Mouse (Mus musculus) lung, embryonic 15.5 days (tissue): Measurements from ENCODE around the gene Yap1. TPM values are rescaled to one million over a fixed set of nuclear protein-coding genes. Genes with fewer than 3 reads are reported as not detected.

ENCODE experiments used
- ATAC-seq: fragments of 200-750 bp; cut with Nextera tagmentation; 2 replicates; pipeline ENCODE4 v1.8.0; 2017; ENCODE audit warnings: moderate number of reproducible peaks, borderline replicate concordance; ENCODE audit not compliant: low FRiP score, low TSS enrichment; ENCODE audit errors: extremely low read depth
- H3K27ac ChIP-seq: fragments of 300-500 bp; sonication (generic); 2 replicates; pipeline ENCODE4 v1.5.1; 2015; ENCODE audit warnings: moderate library complexity, mild to moderate bottlenecking, inconsistent platforms
- H3K27me3 ChIP-seq: fragments of 300-500 bp; sonication (generic); 2 replicates; pipeline ENCODE4 v1.6.1; 2015; ENCODE audit warnings: inconsistent platforms
- H3K36me3 ChIP-seq: fragments of 300-500 bp; sonication (generic); 2 replicates; pipeline ENCODE4 v1.6.1; 2015; ENCODE audit warnings: inconsistent platforms
- H3K4me1 ChIP-seq: fragments of 300-500 bp; sonication (generic); 2 replicates; pipeline ENCODE4 v1.6.1; 2015; ENCODE audit warnings: inconsistent platforms
- H3K4me2 ChIP-seq: fragments of 300-500 bp; sonication (generic); 2 replicates; pipeline ENCODE4 v1.6.1; 2015; ENCODE audit warnings: inconsistent platforms, mild to moderate bottlenecking, moderate library complexity
- H3K4me3 ChIP-seq: fragments of 300-500 bp; sonication (generic); 2 replicates; pipeline ENCODE4 v1.5.1; 2015; ENCODE audit warnings: mild to moderate bottlenecking, inconsistent platforms
- H3K9ac ChIP-seq: fragments of 300-500 bp; sonication (generic); 2 replicates; pipeline ENCODE4 v1.6.1; 2015; ENCODE audit warnings: inconsistent platforms
- H3K9me3 ChIP-seq: fragments of 300-500 bp; sonication (generic); 2 replicates; pipeline ENCODE4 v1.6.1; 2016; ENCODE audit warnings: inconsistent platforms
- WGBS: fragments of 180-500 bp; shearing (Covaris S2); methylation state at CpG from one replicate; pipeline ENCODE4 v1.1.7; 2015; 5-methylcytosine and 5-hydroxymethylcytosine counted together
- polyA plus RNA-seq: library from polyadenylated mRNA; unstranded; fragments of >200 nt; fragmentation: Nextera tagmentation; extraction: Ambion mirVana; gene quantifications from 2 replicates; pipeline ENCODE4 v1.2.1, GENCODE M21; 2015

Yap1 gene
- polyA plus RNA-seq, 1 experiment from 2014 or later = 34.9 TPM

DNA sequence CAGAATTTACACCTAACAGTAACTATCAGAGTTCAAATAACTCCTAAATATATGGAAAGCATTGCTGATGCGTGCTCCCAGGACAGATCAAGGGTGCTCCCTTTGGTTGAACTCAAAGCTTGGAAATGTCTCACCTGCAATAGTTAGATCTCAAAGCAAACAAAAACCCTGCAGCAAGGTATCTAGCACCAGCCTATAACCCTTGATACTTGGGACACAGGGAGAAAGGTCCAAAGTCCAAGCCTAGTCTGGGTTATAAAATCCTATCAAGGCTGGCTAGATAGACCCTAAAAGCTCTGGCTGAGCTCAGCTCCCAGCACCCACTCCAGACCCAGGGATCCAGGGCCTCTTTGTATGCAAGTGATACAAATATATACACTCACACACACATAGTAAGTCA is 36.4 kb downstream of the Yap1 start:
- Histone ChIP-seq H3K27ac (no peak overlapping the region), H3K9ac (no peak overlapping the region), H3K36me3 (peaks cover 27% of the 10 kb centered on the region), H3K9me3 (no peaks in the 10 kb centered on the region), H3K4me2 (no peak overlapping the region), H3K4me3 (no peak overlapping the region), H3K27me3 (no peaks in the 10 kb centered on the region), H3K4me1 (no peaks in the 10 kb centered on the region)
- ATAC-seq = no peak
- WGBS = 90% methylated on average over 1 of the region's 1 CpGs

DNA sequence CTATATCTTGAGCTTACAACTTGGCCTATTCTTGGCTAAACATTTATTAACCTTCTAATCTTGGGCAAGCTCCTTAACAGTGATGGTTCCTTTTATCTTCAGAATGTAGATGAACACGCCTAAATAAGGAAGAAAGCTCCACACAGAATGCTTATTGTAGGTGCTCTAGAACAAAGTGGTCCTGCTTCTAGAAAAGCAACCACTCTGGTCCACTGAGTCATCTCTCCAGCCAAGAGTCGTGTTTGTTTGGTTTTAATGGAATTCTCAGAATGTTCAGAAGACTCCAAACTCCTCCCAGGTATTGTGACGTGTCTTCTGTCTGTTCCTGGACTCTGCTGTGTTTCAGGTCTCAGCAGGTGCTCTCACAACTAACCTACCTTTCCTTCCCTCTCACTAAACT is 38.8 kb downstream of the Yap1 start:
- no peak for ATAC-seq
- Histone ChIP-seq H3K9me3 (no peaks in the 10 kb centered on the region), H3K4me1 (peaks cover 20% of the 10 kb centered on the region), H3K4me2 (no peak overlapping the region), H3K27ac (no peak overlapping the region), H3K36me3 (peaks cover 22% of the 10 kb centered on the region; the same call in 1 of the 2 replicates), H3K4me3 (no peak overlapping the region), H3K27me3 (no peaks in the 10 kb centered on the region), H3K9ac (no peak overlapping the region)
- 50% methylated on average over 3 of the region's 3 CpGs for WGBS

DNA sequence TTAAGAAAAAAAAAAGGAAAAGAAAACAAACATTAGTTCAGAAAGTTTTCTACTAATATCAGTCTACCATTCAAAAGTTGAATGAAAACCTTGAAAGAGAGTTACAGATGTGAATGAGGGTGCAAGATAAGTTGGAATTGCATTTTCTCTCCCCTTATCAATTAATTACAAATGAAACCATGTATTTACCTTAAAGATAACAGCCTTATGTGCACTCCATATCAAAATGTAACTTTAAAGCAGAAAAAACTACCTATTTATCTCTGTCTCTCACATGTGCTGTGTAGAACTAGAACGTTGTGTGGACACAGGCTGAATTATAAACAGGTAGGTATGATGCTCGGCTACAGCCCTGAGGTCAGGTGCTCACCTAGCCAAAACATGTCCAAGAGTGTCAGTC is 40.5 kb downstream of the Yap1 start:
- Histone ChIP-seq H3K4me3 (no peak overlapping the region), H3K4me2 (no peak overlapping the region), H3K9ac (no peak overlapping the region), H3K36me3 (peaks cover 16% of the 10 kb centered on the region; the same call in 1 of the 2 replicates), H3K27ac (no peak overlapping the region), H3K9me3 (no peaks in the 10 kb centered on the region), H3K4me1 (peaks cover 28% of the 10 kb centered on the region), H3K27me3 (no peaks in the 10 kb centered on the region)
- 70% methylated on average over 2 of the region's 2 CpGs for WGBS
- no peak for ATAC-seq

DNA sequence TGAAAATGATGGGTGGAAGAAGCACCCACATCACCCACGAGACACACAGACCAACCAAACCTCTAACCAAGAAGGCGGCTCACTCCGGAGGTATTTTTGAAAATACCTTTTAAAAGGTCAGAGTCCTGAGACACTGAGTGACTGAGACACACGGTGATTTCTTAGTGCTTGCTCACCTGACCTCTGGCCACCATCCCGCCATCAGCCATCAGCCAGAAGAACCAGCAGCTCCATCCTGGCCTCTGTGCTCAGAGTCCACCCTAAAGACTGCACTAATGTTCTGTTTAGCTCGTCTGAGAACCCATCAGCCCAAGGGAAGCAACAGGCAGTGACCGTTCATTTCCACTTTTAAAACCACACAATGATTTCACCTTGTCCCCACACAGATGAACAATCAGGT is 41.5 kb downstream of the Yap1 start:
- no peaks in the 10 kb centered on the region for H3K9me3 ChIP-seq
- WGBS = 80% methylated on average over 7 of the region's 7 CpGs
- no peak overlapping the region for H3K4me2 ChIP-seq
- H3K27me3 ChIP-seq = no peaks in the 10 kb centered on the region
- no peak overlapping the region for H3K9ac ChIP-seq
- ATAC-seq = no peak
- no peak overlapping the region for H3K4me3 ChIP-seq
- H3K4me1 ChIP-seq = peaks cover 28% of the 10 kb centered on the region
- H3K27ac ChIP-seq = no peak overlapping the region
- peaks cover 16% of the 10 kb centered on the region; the same call in 1 of the 2 replicates for H3K36me3 ChIP-seq

DNA sequence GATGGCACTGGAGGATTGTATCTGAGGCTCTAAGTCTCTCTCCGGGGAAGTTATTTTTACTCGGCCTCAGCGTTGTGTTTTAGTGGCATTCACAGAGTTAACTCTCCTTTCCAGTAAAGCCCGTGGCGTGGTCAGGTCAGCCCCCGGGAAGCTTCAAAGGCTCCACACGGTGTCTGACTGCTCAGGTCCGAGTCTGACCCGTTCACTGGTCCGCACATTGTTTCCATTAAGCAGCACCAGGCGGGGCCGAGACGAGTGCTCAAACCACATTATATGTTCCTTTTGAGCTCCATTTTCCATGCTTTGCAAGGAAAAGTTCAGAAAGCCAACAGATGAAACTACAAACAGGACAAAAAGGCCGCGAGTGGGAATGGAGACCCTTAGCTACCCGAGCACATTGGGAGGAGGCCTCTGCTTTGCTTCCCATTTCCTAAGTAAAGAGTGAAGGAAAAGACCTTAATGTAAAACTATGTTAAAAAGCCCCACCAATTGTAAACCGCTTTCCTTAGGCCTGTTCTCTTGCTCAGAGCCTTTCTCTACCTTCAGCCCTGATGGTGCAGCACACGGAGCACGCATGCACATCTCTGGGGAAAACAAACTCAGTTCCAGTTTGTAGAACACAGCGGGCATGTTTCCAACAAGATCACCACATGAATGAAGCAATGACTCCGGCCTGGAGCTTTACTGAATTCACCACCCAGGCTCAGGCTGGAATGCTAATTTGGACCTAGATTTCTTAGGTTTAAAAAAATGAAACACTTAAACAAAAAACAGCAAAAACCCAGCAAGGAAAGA is 42.8 kb downstream of the Yap1 start:
- H3K4me3 ChIP-seq = no peak overlapping the region
- peaks cover 28% of the 10 kb centered on the region for H3K4me1 ChIP-seq
- peak overlapping the region; percentile 9; the same call in 1 of the 2 replicates for H3K4me2 ChIP-seq
- no peak overlapping the region for H3K9ac ChIP-seq
- H3K9me3 ChIP-seq = no peaks in the 10 kb centered on the region
- peak overlapping the region; percentile 72 for H3K27ac ChIP-seq
- peaks cover 16% of the 10 kb centered on the region for H3K36me3 ChIP-seq
- no peak for ATAC-seq
- H3K27me3 ChIP-seq = no peaks in the 10 kb centered on the region
- WGBS = 38% methylated on average over 21 of the region's 21 CpGs

DNA sequence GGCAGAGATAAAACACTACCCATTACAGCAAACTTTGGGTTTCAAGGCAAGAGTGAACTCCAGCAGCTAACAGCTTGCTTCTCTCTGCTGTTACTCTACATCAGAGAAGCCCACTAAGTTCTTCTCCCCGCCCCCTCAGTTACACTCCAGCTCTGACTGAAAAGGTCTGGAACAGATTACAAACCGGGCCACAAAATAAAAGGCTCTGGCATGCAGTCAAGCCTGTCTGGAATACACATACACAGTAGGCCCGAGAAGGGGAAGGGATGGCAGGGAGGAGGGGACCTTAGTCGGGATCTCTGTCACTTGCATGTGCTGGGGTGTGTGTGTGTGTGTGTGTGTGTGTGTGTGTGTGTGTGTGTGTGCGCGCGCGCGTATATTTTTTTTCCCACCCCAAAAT is 44.0 kb downstream of the Yap1 start:
- peak; percentile 97 for ATAC-seq
- peaks cover 18% of the 10 kb centered on the region for H3K36me3 ChIP-seq
- H3K9ac ChIP-seq = no peak overlapping the region
- no peaks in the 10 kb centered on the region for H3K9me3 ChIP-seq
- WGBS = 31% methylated on average over 9 of the region's 9 CpGs
- no peaks in the 10 kb centered on the region for H3K27me3 ChIP-seq
- peaks cover 28% of the 10 kb centered on the region for H3K4me1 ChIP-seq
- no peak overlapping the region for H3K4me2 ChIP-seq
- H3K27ac ChIP-seq = peak overlapping the region; percentile 72
- H3K4me3 ChIP-seq = no peak overlapping the region

DNA sequence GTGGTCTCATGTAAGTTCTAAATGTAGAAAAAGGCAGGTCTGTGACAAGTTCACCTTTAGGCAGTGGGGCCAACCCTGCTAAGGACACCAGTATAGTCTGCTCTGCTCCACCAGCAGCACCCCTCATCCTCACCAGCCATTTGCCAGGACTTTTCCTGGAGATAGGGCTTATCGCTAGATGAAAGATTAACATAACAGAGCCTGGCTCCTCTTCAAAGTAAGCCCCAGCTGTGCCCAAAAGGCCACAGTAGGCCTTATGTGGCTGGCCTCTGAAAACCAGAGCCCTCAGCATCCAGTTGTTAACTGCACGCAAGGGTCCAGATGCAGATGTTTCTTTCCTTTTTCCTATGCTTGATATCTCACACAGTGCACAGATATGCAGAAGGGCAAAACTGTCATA is 45.1 kb downstream of the Yap1 start:
- no peak for ATAC-seq
- Histone ChIP-seq H3K9me3 (no peaks in the 10 kb centered on the region), H3K4me3 (no peak overlapping the region), H3K36me3 (peaks cover 27% of the 10 kb centered on the region), H3K9ac (no peak overlapping the region), H3K27ac (peak overlapping the region; percentile 55), H3K27me3 (no peaks in the 10 kb centered on the region), H3K4me1 (peaks cover 28% of the 10 kb centered on the region), H3K4me2 (no peak overlapping the region)
- 53% methylated on average over 2 of the region's 2 CpGs for WGBS

DNA sequence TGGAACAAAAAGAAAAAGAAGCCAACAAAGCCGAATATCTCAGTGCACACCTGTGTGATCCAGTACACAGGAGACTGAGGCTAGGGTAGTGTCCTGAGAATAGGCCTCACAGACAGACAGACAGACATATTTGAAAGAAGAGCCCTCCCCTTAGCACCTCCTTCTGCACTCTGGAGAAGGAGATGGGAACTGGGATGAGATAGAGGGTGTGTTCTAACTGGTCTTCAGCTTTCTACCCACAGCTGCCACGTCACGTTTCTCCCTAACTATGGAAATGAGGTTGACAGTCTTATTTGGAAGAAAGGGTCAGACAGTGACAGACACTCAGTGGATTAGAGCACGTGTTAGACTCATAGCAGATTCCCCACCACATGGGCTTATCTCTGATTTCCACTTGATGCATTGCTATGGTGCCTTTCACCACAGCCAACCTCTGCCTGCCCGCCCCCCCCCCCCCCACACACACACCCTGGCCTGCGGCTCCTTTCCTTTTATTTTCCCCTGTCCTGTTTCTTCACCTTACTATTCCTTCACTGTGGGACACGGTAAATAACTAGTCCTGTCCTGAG is 46.3 kb downstream of the Yap1 start:
- Histone ChIP-seq H3K36me3 (peaks cover 28% of the 10 kb centered on the region), H3K27ac (no peak overlapping the region), H3K4me2 (no peak overlapping the region), H3K9ac (no peak overlapping the region), H3K9me3 (no peaks in the 10 kb centered on the region), H3K4me1 (peaks cover 28% of the 10 kb centered on the region), H3K4me3 (no peak overlapping the region), H3K27me3 (no peaks in the 10 kb centered on the region)
- ATAC-seq = no peak
- WGBS = 59% methylated on average over 7 of the region's 7 CpGs

DNA sequence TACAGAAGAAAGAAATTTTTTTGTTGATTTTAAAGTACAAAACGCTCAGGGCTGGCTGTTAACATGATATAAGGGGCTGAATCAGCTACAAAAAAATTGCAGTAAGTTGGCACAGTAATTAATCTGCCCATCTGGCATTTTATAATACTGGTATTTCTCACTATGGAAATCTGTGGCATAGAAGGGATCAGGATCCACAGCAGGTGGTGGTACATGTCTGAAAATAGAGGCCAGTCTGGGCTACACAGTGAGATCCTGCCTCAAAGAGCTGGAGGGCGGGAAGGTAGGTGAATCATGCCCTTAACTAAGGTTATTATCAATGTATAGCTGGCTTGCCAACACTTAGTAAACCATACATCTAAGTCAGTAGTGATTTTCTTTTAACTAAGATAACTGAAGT is 47.0 kb downstream of the Yap1 start:
- H3K27me3 ChIP-seq = no peaks in the 10 kb centered on the region
- no peak overlapping the region for H3K27ac ChIP-seq
- H3K36me3 ChIP-seq = peaks cover 33% of the 10 kb centered on the region
- ATAC-seq = no peak
- no peak overlapping the region for H3K9ac ChIP-seq
- no peak overlapping the region for H3K4me3 ChIP-seq
- H3K9me3 ChIP-seq = no peaks in the 10 kb centered on the region
- no peak overlapping the region for H3K4me2 ChIP-seq
- 83% methylated on average over 2 of the region's 2 CpGs for WGBS
- peaks cover 24% of the 10 kb centered on the region for H3K4me1 ChIP-seq

DNA sequence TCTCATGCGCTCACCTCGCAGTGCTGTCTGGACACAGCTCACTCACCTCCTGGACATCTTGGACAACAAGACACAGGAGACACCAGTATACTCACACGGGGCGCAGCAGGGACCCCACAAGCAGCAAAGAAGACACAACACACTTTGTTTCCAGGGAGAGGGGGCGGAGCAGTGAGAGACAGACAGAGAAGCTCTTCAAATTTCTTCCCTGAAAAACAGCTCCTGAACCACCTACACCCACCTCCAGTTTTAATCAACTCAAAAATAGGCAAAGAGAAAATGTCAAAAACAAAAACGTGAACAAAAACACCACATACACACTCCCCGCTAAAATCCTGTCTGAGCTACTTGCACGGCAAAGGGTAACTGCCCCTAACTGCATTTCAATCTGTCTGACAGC is 48.0 kb downstream of the Yap1 start:
- WGBS = 88% methylated on average over 8 of the region's 8 CpGs
- ATAC-seq = no peak
- H3K9ac ChIP-seq = no peak overlapping the region
- no peaks in the 10 kb centered on the region for H3K9me3 ChIP-seq
- no peak overlapping the region for H3K4me2 ChIP-seq
- H3K4me3 ChIP-seq = no peak overlapping the region
- peaks cover 16% of the 10 kb centered on the region for H3K4me1 ChIP-seq
- H3K27ac ChIP-seq = no peak overlapping the region
- H3K27me3 ChIP-seq = no peaks in the 10 kb centered on the region
- H3K36me3 ChIP-seq = peaks cover 42% of the 10 kb centered on the region

DNA sequence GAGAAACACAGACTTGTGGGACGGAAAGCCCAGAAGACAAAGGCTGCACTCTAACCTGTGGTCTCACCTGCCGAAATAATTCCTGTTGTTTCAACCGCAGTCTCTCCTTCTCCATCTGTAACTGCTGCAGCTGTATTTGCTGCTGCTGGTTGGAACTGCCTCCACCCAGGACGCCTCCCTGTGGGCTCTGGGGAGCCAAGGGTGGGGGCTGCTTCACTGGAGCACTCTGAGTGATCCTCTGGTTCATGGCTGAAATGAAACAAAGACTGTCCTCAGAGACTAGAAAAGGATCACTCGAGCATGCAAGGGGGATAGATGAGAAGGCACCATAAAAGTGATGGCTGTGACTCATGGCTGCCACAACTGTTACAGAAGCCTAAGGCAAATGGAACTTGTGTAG is 51.5 kb downstream of the Yap1 start:
- WGBS = 86% methylated on average over 5 of the region's 5 CpGs
- no peak overlapping the region for H3K9ac ChIP-seq
- H3K4me2 ChIP-seq = no peak overlapping the region
- H3K27ac ChIP-seq = no peak overlapping the region
- H3K4me3 ChIP-seq = no peak overlapping the region
- H3K4me1 ChIP-seq = no peaks in the 10 kb centered on the region
- ATAC-seq = no peak
- no peaks in the 10 kb centered on the region for H3K27me3 ChIP-seq
- peaks cover 70% of the 10 kb centered on the region for H3K36me3 ChIP-seq
- no peaks in the 10 kb centered on the region for H3K9me3 ChIP-seq

DNA sequence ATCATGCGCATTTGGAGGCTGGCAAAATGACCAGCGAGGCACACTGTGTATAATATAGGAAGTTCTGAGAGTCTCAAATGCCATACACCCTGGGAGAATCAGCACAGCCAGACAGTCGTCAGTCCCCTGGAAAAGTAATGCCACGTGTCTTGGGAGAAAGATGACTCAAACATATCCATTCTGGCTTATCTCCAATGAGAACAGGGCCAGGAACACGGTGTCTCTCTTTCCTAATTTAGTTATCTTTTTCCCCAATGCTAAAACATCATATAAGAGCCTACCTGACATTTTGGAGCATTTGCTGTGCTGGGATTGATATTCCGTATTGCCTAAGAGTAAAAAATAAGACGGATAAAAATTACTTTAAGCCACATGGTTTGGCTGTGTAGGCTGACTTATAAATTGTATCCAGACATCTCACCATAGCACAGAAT is 54.2 kb downstream of the Yap1 start:
- Histone ChIP-seq H3K4me1 (no peaks in the 10 kb centered on the region), H3K4me3 (no peak overlapping the region), H3K9me3 (no peaks in the 10 kb centered on the region), H3K9ac (no peak overlapping the region), H3K27me3 (no peaks in the 10 kb centered on the region), H3K27ac (no peak overlapping the region), H3K4me2 (no peak overlapping the region), H3K36me3 (peaks cover 80% of the 10 kb centered on the region)
- WGBS = 78% methylated on average over 7 of the region's 7 CpGs
- no peak for ATAC-seq
